Mouse (Mus musculus): Measurements from ENCODE around the gene Esrra. TPM values are rescaled to one million over a fixed set of nuclear protein-coding genes. Genes with fewer than 3 reads are reported as not detected.
A peak's percentile ranks its signal among the peaks of the same experiment; 100 is the strongest.

Esrra gene
- polyA plus RNA-seq (2016; fragmentation: Nextera tagmentation; extraction: Ambion mirVana) = 11.4 and 13.0 TPM in 2 replicates

GRCm38 (mm10) chr19:6921647-6922567 lies at the start of gene Esrra:
Gene Esrra, minus strand, starts transcription at chr19:6921813.
- ATAC-seq (ENCODE audit: low FRiP score) = peak; percentile 94
- H3K9ac ChIP-seq = peak within 1 kb of the TSS; percentile 92
- peak within 1 kb of the TSS; percentile 91 for H3K4me2 ChIP-seq
- 0 out of 2 replicates have a peak, but pooled peaks cover 6% of the 10 kb centered on the region for H3K36me3 ChIP-seq (replicated peaks)
- peak within 1 kb of the TSS; percentile 89 for H3K4me3 ChIP-seq (replicated peaks)
- 1% methylated on average over 62 of the region's 66 CpGs for WGBS
- peaks cover 37% of the 10 kb centered on the region for H3K4me1 ChIP-seq
- H3K9me3 ChIP-seq = 0 out of 2 replicates have a peak, but pooled peaks cover 3% of the 10 kb centered on the region
- H3K27me3 ChIP-seq = peaks cover 46% of the 10 kb centered on the region
- peak within 1 kb of the TSS; percentile 93 for H3K27ac ChIP-seq

- ATAC-seq (ENCODE audit: low FRiP score) = no peak
- Histone ChIP-seq H3K27ac (peak overlapping the region; percentile 56; the same call in 1 of the 2 replicates), H3K9me3 (no peaks in the 10 kb centered on the region), H3K4me2 (peak overlapping the region; percentile 57), H3K4me3 (replicated peaks) (no peak overlapping the region), H3K9ac (peak overlapping the region; percentile 44), H3K4me1 (peaks cover 34% of the 10 kb centered on the region), H3K36me3 (replicated peaks) (no peaks in the 10 kb centered on the region), H3K27me3 (peaks cover 46% of the 10 kb centered on the region)
- 13% methylated on average over 11 of the region's 11 CpGs for WGBS
These were observed 49.0 kb upstream of the Esrra start for GRCm38 (mm10) chr19:6970460-6971085.

- Histone ChIP-seq H3K4me3 (replicated peaks) (peak overlapping the region; percentile 48), H3K4me2 (peak overlapping the region; percentile 57), H3K9ac (peak overlapping the region; percentile 53), H3K36me3 (replicated peaks) (0 out of 2 replicates have a peak, but pooled peaks cover 3% of the 10 kb centered on the region), H3K4me1 (peaks cover 34% of the 10 kb centered on the region), H3K9me3 (no peaks in the 10 kb centered on the region), H3K27ac (0 out of 2 replicates have a peak overlapping the region, but pooled peaks have one; percentile 56), H3K27me3 (peaks cover 46% of the 10 kb centered on the region)
- peak; percentile 15 for ATAC-seq (ENCODE audit: low FRiP score)
- WGBS = under 1% methylated on average over 43 of the region's 55 CpGs
These were observed 48.2 kb upstream of the Esrra start for GRCm38 (mm10) chr19:6969665-6970381.

- no peak; the same call in 1 of the 2 replicates for ATAC-seq (ENCODE audit: low FRiP score)
- Histone ChIP-seq H3K4me1 (peaks cover 34% of the 10 kb centered on the region), H3K27me3 (peaks cover 46% of the 10 kb centered on the region), H3K4me2 (peak overlapping the region; percentile 57), H3K27ac (no peak overlapping the region), H3K4me3 (replicated peaks) (peak overlapping the region; percentile 48), H3K9ac (peak overlapping the region; percentile 53), H3K9me3 (no peaks in the 10 kb centered on the region), H3K36me3 (replicated peaks) (0 out of 2 replicates have a peak, but pooled peaks cover 6% of the 10 kb centered on the region)
- WGBS = under 1% methylated on average over 20 of the region's 20 CpGs
These were observed 47.7 kb upstream of the Esrra start for GRCm38 (mm10) chr19:6969291-6969664.

- H3K9ac ChIP-seq = peak overlapping the region; percentile 25; the same call in 1 of the 2 replicates
- no peak overlapping the region for H3K27ac ChIP-seq
- H3K4me2 ChIP-seq = peak overlapping the region; percentile 57
- H3K4me3 ChIP-seq (replicated peaks) = peak overlapping the region; percentile 48
- H3K27me3 ChIP-seq = peaks cover 46% of the 10 kb centered on the region
- WGBS = 14% methylated on average over 15 of the region's 15 CpGs
- 0 out of 2 replicates have a peak, but pooled peaks cover 10% of the 10 kb centered on the region for H3K36me3 ChIP-seq (replicated peaks)
- H3K9me3 ChIP-seq = no peaks in the 10 kb centered on the region
- H3K4me1 ChIP-seq = peaks cover 29% of the 10 kb centered on the region
- no peak for ATAC-seq (ENCODE audit: low FRiP score)
These were observed 47.1 kb upstream of the Esrra start for GRCm38 (mm10) chr19:6968491-6969271.

GRCm38 (mm10) chr19:6956461-6956860 lies 34.8 kb upstream of the Esrra start:
- Histone ChIP-seq H3K9ac (no peak overlapping the region), H3K36me3 (replicated peaks) (peaks cover 38% of the 10 kb centered on the region), H3K27me3 (no peaks in the 10 kb centered on the region), H3K27ac (no peak overlapping the region), H3K4me2 (no peak overlapping the region), H3K4me1 (peaks cover 11% of the 10 kb centered on the region), H3K9me3 (no peaks in the 10 kb centered on the region), H3K4me3 (replicated peaks) (no peak overlapping the region)
- WGBS = 80% methylated on average over 9 of the region's 10 CpGs
- no peak for ATAC-seq (ENCODE audit: low FRiP score)

GRCm38 (mm10) chr19:6955424-6955823 lies 33.8 kb upstream of the Esrra start:
- Histone ChIP-seq H3K4me1 (peaks cover 11% of the 10 kb centered on the region), H3K4me3 (replicated peaks) (no peak overlapping the region), H3K4me2 (no peak overlapping the region), H3K36me3 (replicated peaks) (peaks cover 38% of the 10 kb centered on the region), H3K9me3 (no peaks in the 10 kb centered on the region), H3K9ac (no peak overlapping the region), H3K27ac (no peak overlapping the region), H3K27me3 (no peaks in the 10 kb centered on the region)
- 89% methylated on average over 7 of the region's 7 CpGs for WGBS
- ATAC-seq (ENCODE audit: low FRiP score) = no peak

GRCm38 (mm10) chr19:6954046-6954445 lies 32.4 kb upstream of the Esrra start:
- Histone ChIP-seq H3K4me2 (no peak overlapping the region), H3K9me3 (no peaks in the 10 kb centered on the region), H3K4me3 (replicated peaks) (no peak overlapping the region), H3K9ac (no peak overlapping the region), H3K4me1 (peaks cover 18% of the 10 kb centered on the region), H3K27ac (no peak overlapping the region), H3K36me3 (replicated peaks) (peaks cover 26% of the 10 kb centered on the region), H3K27me3 (no peaks in the 10 kb centered on the region)
- 54% methylated on average over 9 of the region's 9 CpGs for WGBS
- ATAC-seq (ENCODE audit: low FRiP score) = no peak

GRCm38 (mm10) chr19:6952712-6953037 lies 31.1 kb upstream of the Esrra start:
- H3K27me3 ChIP-seq = no peaks in the 10 kb centered on the region
- 40% methylated on average over 3 of the region's 3 CpGs for WGBS
- H3K9me3 ChIP-seq = no peaks in the 10 kb centered on the region
- H3K36me3 ChIP-seq (replicated peaks) = peaks cover 19% of the 10 kb centered on the region
- H3K4me3 ChIP-seq (replicated peaks) = peak overlapping the region; percentile 60
- peak overlapping the region; percentile 10; the same call in 1 of the 2 replicates for H3K27ac ChIP-seq
- peaks cover 18% of the 10 kb centered on the region for H3K4me1 ChIP-seq
- peak overlapping the region; percentile 77 for H3K9ac ChIP-seq
- H3K4me2 ChIP-seq = peak overlapping the region; percentile 98
- no peak for ATAC-seq (ENCODE audit: low FRiP score)

- 2% methylated on average over 31 of the region's 31 CpGs for WGBS
- peak; percentile 47 for ATAC-seq (ENCODE audit: low FRiP score)
- H3K4me2 ChIP-seq = peak overlapping the region; percentile 98
- H3K27ac ChIP-seq = peak overlapping the region; percentile 98
- H3K9ac ChIP-seq = peak overlapping the region; percentile 77
- H3K36me3 ChIP-seq (replicated peaks) = peaks cover 20% of the 10 kb centered on the region
- H3K27me3 ChIP-seq = no peaks in the 10 kb centered on the region
- no peaks in the 10 kb centered on the region for H3K9me3 ChIP-seq
- peaks cover 18% of the 10 kb centered on the region for H3K4me1 ChIP-seq
- peak overlapping the region; percentile 60 for H3K4me3 ChIP-seq (replicated peaks)
These were observed 30.5 kb upstream of the Esrra start for GRCm38 (mm10) chr19:6951994-6952711.

Measured in forebrain, embryonic 12.5 days (tissue).